Mouse (Mus musculus) small intestine, adult 2 months (tissue): ENCODE measurements around the gene Dusp5. TPM values are rescaled to one million over a fixed set of nuclear protein-coding genes. Genes with fewer than 3 reads are reported as not detected.
A peak's percentile ranks its signal among the peaks of the same experiment; 100 is the strongest.
"Not testable (repeated sequence)": the region's sequence is repeated elsewhere in the genome, so short reads cannot be mapped to it uniquely, and the experiment has no call there.

Experiments used
- H3K27ac ChIP-seq: fragments of 200-500 bp; 2 replicates; pipeline ENCODE4 v1.5.1; 2012; ENCODE audit warnings: low read depth, low read length, control low read depth, inconsistent platforms; ENCODE audit not compliant: insufficient read depth
- H3K27me3 ChIP-seq: fragments of 200-500 bp; 2 replicates; pipeline ENCODE4 v1.6.1; 2012; ENCODE audit warnings: mild to moderate bottlenecking, moderate library complexity, low read length, inconsistent platforms; ENCODE audit not compliant: control insufficient read depth, insufficient read depth
- H3K36me3 ChIP-seq: fragments of 200-500 bp; 2 replicates; pipeline ENCODE4 v1.6.1; 2012; ENCODE audit warnings: mild to moderate bottlenecking, low read length, control low read depth, inconsistent platforms; ENCODE audit not compliant: control insufficient read depth, insufficient read depth
- H3K4me1 ChIP-seq: fragments of 200-500 bp; 2 replicates; pipeline ENCODE4 v1.6.1; 2012; ENCODE audit warnings: low read length, inconsistent platforms, mixed read lengths; ENCODE audit not compliant: control insufficient read depth, insufficient read depth, insufficient read length
- H3K4me3 ChIP-seq: fragments of 200-500 bp; 2 replicates; pipeline ENCODE4 v1.5.1; 2012; ENCODE audit warnings: low read depth, mild to moderate bottlenecking, control low read depth, inconsistent platforms, low read length, moderate library complexity
- CTCF ChIP-seq: fragments of 200-500 bp; IDR thresholded peaks from 2 replicates; pipeline ENCODE4 v1.5.1; 2012; ENCODE audit warnings: low read depth, mild to moderate bottlenecking, control low read depth, inconsistent platforms, low read length, moderate library complexity, mixed read lengths; ENCODE audit not compliant: insufficient replicate concordance, insufficient read length; ENCODE audit errors: extremely low read depth
- POLR2A ChIP-seq: fragments of 200-500 bp; IDR thresholded peaks from 2 replicates; pipeline ENCODE4 v1.6.1; 2012; ENCODE audit warnings: low read depth, mild to moderate bottlenecking, control low read depth, inconsistent platforms, low read length, moderate library complexity
- WGBS: fragments of 180-500 bp; shearing (Covaris S2); methylation state at CpG from one replicate; pipeline ENCODE4 v1.1.7; 2018; 5-methylcytosine and 5-hydroxymethylcytosine counted together
- polyA plus RNA-seq: library from polyadenylated mRNA; depleted of rRNA; stranded (reverse); fragments of >200 nt; gene quantifications from 2 replicates; pipeline ENCODE4 v1.2.3, GENCODE M21; 2012; rRNA removed

Dusp5 gene
- polyA plus RNA-seq, 1 experiment: 28.5 TPM

DNA sequence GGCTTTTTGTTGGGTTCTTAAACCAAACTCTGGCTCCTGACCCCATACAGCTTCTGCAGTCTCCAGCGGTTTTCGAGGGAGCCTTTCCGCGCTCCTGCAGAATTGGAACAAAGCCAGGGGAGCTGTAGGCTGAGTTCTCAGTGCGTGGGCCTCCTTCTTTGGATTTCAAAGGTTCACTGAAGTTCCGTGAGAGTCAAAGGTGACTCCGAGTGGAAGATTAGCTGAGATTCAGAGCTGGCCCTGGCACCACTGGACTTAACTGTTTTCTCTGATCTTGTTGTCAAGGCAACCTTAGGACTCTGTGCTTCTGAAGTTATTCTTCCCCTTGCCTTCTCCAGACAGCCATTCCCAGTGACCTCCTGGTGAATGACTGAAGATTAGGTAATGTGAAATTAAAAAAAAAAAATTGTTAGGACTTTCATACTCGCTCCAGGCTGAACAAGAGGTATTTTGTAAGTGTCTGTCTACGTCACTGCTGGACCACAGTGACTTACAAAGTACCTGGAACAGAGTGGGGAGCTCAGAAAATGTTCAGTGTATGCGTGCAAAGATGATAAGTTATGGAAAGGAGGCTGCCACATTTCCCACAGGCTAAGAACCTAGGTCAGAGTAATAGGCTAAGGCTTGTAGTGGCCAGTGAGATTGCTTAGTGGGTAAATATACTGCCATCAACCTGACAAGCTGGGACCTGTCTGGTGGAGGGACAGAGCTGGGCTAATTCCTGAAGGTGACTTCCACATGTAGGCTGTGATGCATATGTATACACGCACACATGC lies 48.3 kb downstream of the Dusp5 start:
- no peak overlapping the region for H3K4me3 ChIP-seq
- WGBS: 33% methylated on average over 11 of the region's 11 CpGs
- H3K4me1 ChIP-seq: peaks cover 13% of the 10 kb centered on the region; the same call in 1 of the 2 replicates
- H3K27me3 ChIP-seq: no peaks in the 10 kb centered on the region
- TF ChIP-seq CTCF (no peak), POLR2A (no peak)
- H3K27ac ChIP-seq: peak overlapping the region; percentile 78
- no peaks in the 10 kb centered on the region for H3K36me3 ChIP-seq

- Histone ChIP-seq H3K4me3 (no peak overlapping the region), H3K27me3 (no peaks in the 10 kb centered on the region), H3K36me3 (no peaks in the 10 kb centered on the region), H3K27ac (no peak overlapping the region), H3K4me1 (peaks cover 11% of the 10 kb centered on the region; the same call in 1 of the 2 replicates)
- 8% methylated on average over 8 of the region's 8 CpGs for WGBS
- TF ChIP-seq CTCF (peak; percentile 40; the same call in 1 of the 2 replicates), POLR2A (no peak)
Measured at GRCm38 (mm10) chr19:53578597-53579252, 49.8 kb downstream of the Dusp5 start.

- H3K27ac ChIP-seq, H3K4me3 ChIP-seq, H3K36me3 ChIP-seq, H3K27me3 ChIP-seq: not testable (repeated sequence)
- peaks cover 11% of the 10 kb centered on the region; the same call in 1 of the 2 replicates for H3K4me1 ChIP-seq
- 87% methylated on average over 8 of the region's 8 CpGs for WGBS
Measured at GRCm38 (mm10) chr19:53580271-53580670, 51.4 kb downstream of the Dusp5 start.

GRCm38 (mm10) chr19:53587686-53588085 lies 58.8 kb downstream of the Dusp5 start:
- not testable (repeated sequence) for H3K27me3 ChIP-seq, H3K27ac ChIP-seq, H3K4me1 ChIP-seq, H3K4me3 ChIP-seq, H3K36me3 ChIP-seq
- 88% methylated on average over 3 of the region's 3 CpGs for WGBS

DNA sequence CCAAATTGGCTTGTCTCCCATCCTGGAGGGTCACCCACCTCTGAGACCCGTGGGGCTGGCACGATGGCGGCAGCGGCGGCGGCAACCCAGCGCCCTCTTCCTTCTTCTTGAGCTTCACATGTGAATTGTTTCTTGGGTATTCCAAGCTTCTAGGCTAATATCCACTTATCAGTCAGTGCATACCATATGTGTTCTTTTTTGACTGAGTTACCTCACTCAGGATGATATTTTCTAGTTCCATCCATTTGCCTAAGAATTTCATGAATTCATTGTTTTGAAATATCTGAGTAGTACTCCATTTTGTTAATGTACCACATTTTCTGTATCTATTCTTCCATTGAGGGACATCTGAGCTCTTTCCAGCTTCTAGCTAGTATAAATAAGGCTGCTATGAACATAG lies 60.1 kb downstream of the Dusp5 start, which contains the start of gene Nutf2-ps1:
Gene Nutf2-ps1 (minus strand): TSS at position 101 of the 400 bp plus-strand sequence.
- WGBS: 97% methylated on average over 7 of the region's 7 CpGs
- H3K27ac ChIP-seq, H3K4me1 ChIP-seq, H3K27me3 ChIP-seq, H3K4me3 ChIP-seq, H3K36me3 ChIP-seq: not testable (repeated sequence)

Other genes with a start within 250 kb of the Dusp5 start
- gene Mxi1, start 218.6 kb upstream of the Dusp5 start, polyA plus RNA-seq: 30.7 and 66.0 TPM in 2 replicates
- gene Gm10197, start 157.3 kb upstream of the Dusp5 start, polyA plus RNA-seq: not detected in 2 replicates
- 0.39 and 1.6 TPM in 2 replicates for gene Smndc1, start 138.5 kb upstream of the Dusp5 start, polyA plus RNA-seq
- 36.8 and 48.9 TPM in 2 replicates for gene Nutf2-ps1, start 60.0 kb downstream of the Dusp5 start, polyA plus RNA-seq
- gene Smc3, start 71.3 kb downstream of the Dusp5 start, polyA plus RNA-seq: 0.43 and 1.4 TPM in 2 replicates
- gene Rbm20, start 148.2 kb downstream of the Dusp5 start, polyA plus RNA-seq: 0.15 and 0.16 TPM in 2 replicates